ENCODE assay signal across 31 mouse cellular contexts in genomic region chr2:6481966-6482365, GRCm38 (mm10).
"Had no signal": no experiment of that assay in that cellular context is flagged by ENCODE, and none has a peak within 500 bp of the region (broad histone marks: within the 10 kb centered on the region; RNA-seq: fewer than 3 reads in every experiment).

No protein-coding gene starts in this region.

- H3K9ac ChIP-seq: limb, embryonic 12.5 days; limb, embryonic 13.5 days; limb, embryonic 15.5 days; liver, embryonic 12.5 days; liver, embryonic 13.5 days; liver, embryonic 14.5 days; liver, embryonic 15.5 days; liver, postnatal 0 days; lung, embryonic 14.5 days; lung, embryonic 15.5 days; midbrain, embryonic 12.5 days; midbrain, embryonic 13.5 days; midbrain, embryonic 15.5 days; neural tube, embryonic 12.5 days; neural tube, embryonic 13.5 days had no signal

- H3K27me3 ChIP-seq: limb, embryonic 12.5 days; limb, embryonic 13.5 days; limb, embryonic 15.5 days; liver, embryonic 12.5 days; liver, embryonic 13.5 days; liver, embryonic 15.5 days; lung, embryonic 15.5 days; megakaryocyte, embryonic 14.5 days; midbrain, embryonic 12.5 days; midbrain, embryonic 13.5 days; midbrain, embryonic 15.5 days; neural tube, embryonic 12.5 days; neural tube, embryonic 13.5 days had no signal

- H3K4me2 ChIP-seq: limb, embryonic 12.5 days; limb, embryonic 13.5 days; limb, embryonic 15.5 days; liver, embryonic 11.5 days; liver, embryonic 12.5 days; liver, embryonic 13.5 days; liver, embryonic 15.5 days; lung, embryonic 14.5 days; lung, embryonic 15.5 days; midbrain, embryonic 11.5 days; midbrain, embryonic 12.5 days; midbrain, embryonic 13.5 days; midbrain, embryonic 15.5 days; neural tube, embryonic 12.5 days; neural tube, embryonic 13.5 days had no signal

- H3K4me3 ChIP-seq: limb, embryonic 10.5 days; limb, embryonic 12.5 days; limb, embryonic 13.5 days; limb, embryonic 15.5 days; liver, embryonic 12.5 days; liver, embryonic 13.5 days; liver, embryonic 15.5 days; lung, embryonic 15.5 days; megakaryocyte, embryonic 14.5 days; midbrain, embryonic 10.5 days; midbrain, embryonic 12.5 days; midbrain, embryonic 13.5 days; midbrain, embryonic 15.5 days; myocyte; neural tube, embryonic 12.5 days; neural tube, embryonic 13.5 days had no signal

- H3K27ac ChIP-seq: liver, embryonic 12.5 days; liver, embryonic 13.5 days; liver, embryonic 14.5 days; liver, embryonic 15.5 days; lung, embryonic 15.5 days; macrophage had no signal

- DNase-seq: left cerebral cortex, postnatal 4 days; liver; liver, embryonic 13.5 days; liver, postnatal 0 days; lung, adult 18-20 months; lung, adult 2 months; lung, embryonic 14.5 days; lung, postnatal 10 days; lung, postnatal 14 days; lung, postnatal 36 days; lung, postnatal 4 days had no signal

- H3K36me3 ChIP-seq: limb, embryonic 10.5 days; limb, embryonic 12.5 days; limb, embryonic 13.5 days; limb, embryonic 15.5 days; liver, embryonic 12.5 days; liver, embryonic 13.5 days; liver, embryonic 15.5 days; lung, embryonic 15.5 days; midbrain, embryonic 10.5 days; midbrain, embryonic 12.5 days; midbrain, embryonic 13.5 days; midbrain, embryonic 15.5 days; neural tube, embryonic 12.5 days; neural tube, embryonic 13.5 days had no signal

- H3K9me3 ChIP-seq: limb, embryonic 10.5 days; limb, embryonic 12.5 days; limb, embryonic 13.5 days; limb, embryonic 15.5 days; liver, embryonic 12.5 days; liver, embryonic 13.5 days; liver, embryonic 15.5 days; lung, embryonic 15.5 days; megakaryocyte, embryonic 14.5 days; midbrain, embryonic 10.5 days; midbrain, embryonic 12.5 days; midbrain, embryonic 13.5 days; midbrain, embryonic 15.5 days; neural tube, embryonic 12.5 days; neural tube, embryonic 13.5 days had no signal

- ATAC-seq: liver, embryonic 12.5 days; liver, postnatal 0 days; lung, postnatal 0 days; midbrain, embryonic 13.5 days; midbrain, embryonic 15.5 days had no signal

- H3K4me1 ChIP-seq: liver, embryonic 12.5 days; liver, embryonic 15.5 days had no signal
